Mouse (Mus musculus): ENCODE data around the gene Map3k1. TPM values are rescaled to one million over a fixed set of nuclear protein-coding genes. Genes with fewer than 3 reads are reported as not detected.
"Not testable (repeated sequence)": the region's sequence is repeated elsewhere in the genome, so short reads cannot be mapped to it uniquely, and the experiment has no call there.

Map3k1 gene
- polyA plus RNA-seq, 1 experiment from 2014 or later, result 34.3 TPM

- WGBS (ENCODE audit: missing documents), result 100% methylated on average over 4 of the region's 4 CpGs
- no peak overlapping the region for H3K27ac ChIP-seq
- H3K79me2 ChIP-seq (ENCODE audit: inconsistent target), result no peaks in the 10 kb centered on the region
- H3K4me3 ChIP-seq (ENCODE audit: inconsistent target), result no peak overlapping the region
- peaks cover 90% of the 10 kb centered on the region for H3K36me3 ChIP-seq (ENCODE audit: inconsistent target)
Observed at GRCm38 (mm10) chr13:111710531-111710930, 98.3 kb downstream of the Map3k1 start.

DNA sequence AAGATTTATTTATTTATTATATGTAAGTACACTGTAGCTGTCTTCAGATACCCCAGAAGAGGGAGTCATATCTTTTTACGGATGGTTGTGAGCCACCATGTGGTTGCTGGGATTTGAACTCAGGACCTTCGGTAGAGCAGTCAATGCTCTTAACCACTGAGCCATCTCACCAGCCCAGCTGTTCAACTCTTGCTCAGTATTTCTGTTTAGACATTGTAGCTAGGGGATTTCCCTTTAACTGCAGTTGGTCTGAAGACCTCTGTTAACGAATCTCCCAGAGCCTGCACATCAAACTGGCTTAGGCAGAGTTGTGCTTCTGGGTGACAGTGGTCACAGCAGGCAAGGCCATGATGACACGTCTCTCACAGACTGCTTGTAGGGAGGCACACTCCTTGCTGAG lies 104.8 kb downstream of the Map3k1 start:
- H3K4me3 ChIP-seq (ENCODE audit: inconsistent target); H3K27ac ChIP-seq; H3K79me2 ChIP-seq (ENCODE audit: inconsistent target): not testable (repeated sequence)
- peaks cover 55% of the 10 kb centered on the region for H3K36me3 ChIP-seq (ENCODE audit: inconsistent target)
- 100% methylated on average over 4 of the region's 4 CpGs for WGBS (ENCODE audit: missing documents)

GRCm38 (mm10) chr13:111703396-111703795 lies 105.4 kb downstream of the Map3k1 start:
- H3K27ac ChIP-seq, result no peak overlapping the region
- 96% methylated on average over 10 of the region's 10 CpGs for WGBS (ENCODE audit: missing documents)
- no peaks in the 10 kb centered on the region for H3K79me2 ChIP-seq (ENCODE audit: inconsistent target)
- peaks cover 50% of the 10 kb centered on the region for H3K36me3 ChIP-seq (ENCODE audit: inconsistent target)
- no peak overlapping the region for H3K4me3 ChIP-seq (ENCODE audit: inconsistent target)

Other genes starting within 250 kb of the Map3k1 start
- not detected in 3 replicates for gene Gm10198, start 216.2 kb downstream of the Map3k1 start, polyA plus RNA-seq (2018)
- 5.9 to 6.8 TPM (median 6.0 TPM) in 3 replicates for gene Mier3, start 128.0 kb downstream of the Map3k1 start, polyA plus RNA-seq (2018)

All from macrophage (primary cell).